Mouse (Mus musculus): Measurements from ENCODE around the gene Nfe2l2.

The Nfe2l2 gene

GRCm38 (mm10) chr2:75682978-75683709, 21.3 kb downstream of the Nfe2l2 start:
- DNase-seq = no peak

- no peak for DNase-seq
Observed at GRCm38 (mm10) chr2:75681439-75681838, 23.0 kb downstream of the Nfe2l2 start.

GRCm38 (mm10) chr2:75679947-75680346, 24.5 kb downstream of the Nfe2l2 start:
- DNase-seq = no peak

GRCm38 (mm10) chr2:75676567-75676966, 27.9 kb downstream of the Nfe2l2 start:
- no peak for DNase-seq

- DNase-seq = no peak
Observed at GRCm38 (mm10) chr2:75672561-75672960, 31.9 kb downstream of the Nfe2l2 start.

GRCm38 (mm10) chr2:75671337-75671660, 33.1 kb downstream of the Nfe2l2 start:
- DNase-seq = no peak

GRCm38 (mm10) chr2:75670446-75671336, 33.8 kb downstream of the Nfe2l2 start:
- DNase-seq = no peak

GRCm38 (mm10) chr2:75669491-75670445, 34.7 kb downstream of the Nfe2l2 start:
- DNase-seq = no peak

- DNase-seq = no peak
Observed at GRCm38 (mm10) chr2:75661106-75661505, 43.3 kb downstream of the Nfe2l2 start.

GRCm38 (mm10) chr2:75660255-75660948, 44.0 kb downstream of the Nfe2l2 start:
- DNase-seq = no peak

GRCm38 (mm10) chr2:75659629-75659960, 44.8 kb downstream of the Nfe2l2 start:
- peak; percentile 92 for DNase-seq

GRCm38 (mm10) chr2:75658727-75659628, 45.5 kb downstream of the Nfe2l2 start, which contains the start of gene Hnrnpa3:
Hnrnpa3 (plus strand) TSS chr2:75659261.
- DNase-seq = peak; percentile 98

GRCm38 (mm10) chr2:75657907-75658691, 46.3 kb downstream of the Nfe2l2 start:
- peak; percentile 26 for DNase-seq

GRCm38 (mm10) chr2:75656924-75657323, 47.5 kb downstream of the Nfe2l2 start:
- no peak for DNase-seq

GRCm38 (mm10) chr2:75654679-75655078, 49.8 kb downstream of the Nfe2l2 start:
- no peak for DNase-seq

- DNase-seq = no peak
Observed at GRCm38 (mm10) chr2:75653150-75653549, 51.3 kb downstream of the Nfe2l2 start.

GRCm38 (mm10) chr2:75650437-75650836, 54.0 kb downstream of the Nfe2l2 start:
- no peak for DNase-seq

- DNase-seq = no peak
Observed at GRCm38 (mm10) chr2:75645251-75645650, 59.2 kb downstream of the Nfe2l2 start.

GRCm38 (mm10) chr2:75643950-75644349, 60.5 kb downstream of the Nfe2l2 start:
- no peak for DNase-seq

GRCm38 (mm10) chr2:75642795-75643550, 61.5 kb downstream of the Nfe2l2 start:
- no peak for DNase-seq

All from cerebellum, adult 8-10 months (tissue).